Mouse (Mus musculus): ENCODE data around the gene Gas1.

- no peak for TF ChIP-seq HCFC1 (IDR thresholded peaks at IDR 0.05; ENCODE audit: borderline replicate concordance, insufficient read depth, low read length)
- no peak for TF ChIP-seq ZC3H11A (IDR thresholded peaks at IDR 0.05; ENCODE audit: borderline replicate concordance, low read depth, low read length)
These were observed 5.4 kb downstream of the Gas1 start for GRCm38 (mm10) chr13:60171781-60172180.
